Mouse (Mus musculus) adrenal gland, postnatal 14 days (tissue): ENCODE measurements around the gene Lrp1. TPM values are rescaled to one million over a fixed set of nuclear protein-coding genes. Genes with fewer than 3 reads are reported as not detected.

Experiments
- DNase-seq: peaks from one replicate; pipeline ENCODE4 v3.0.0; 2021; ENCODE audit warnings: mixed read lengths
- total RNA-seq: library from RNA; stranded (reverse); gene quantifications from 2 replicates; pipeline ENCODE4 v1.2.3, GENCODE M21; 2021

Lrp1 gene
- total RNA-seq, 1 experiment from 2014 or later: 201 TPM

DNA sequence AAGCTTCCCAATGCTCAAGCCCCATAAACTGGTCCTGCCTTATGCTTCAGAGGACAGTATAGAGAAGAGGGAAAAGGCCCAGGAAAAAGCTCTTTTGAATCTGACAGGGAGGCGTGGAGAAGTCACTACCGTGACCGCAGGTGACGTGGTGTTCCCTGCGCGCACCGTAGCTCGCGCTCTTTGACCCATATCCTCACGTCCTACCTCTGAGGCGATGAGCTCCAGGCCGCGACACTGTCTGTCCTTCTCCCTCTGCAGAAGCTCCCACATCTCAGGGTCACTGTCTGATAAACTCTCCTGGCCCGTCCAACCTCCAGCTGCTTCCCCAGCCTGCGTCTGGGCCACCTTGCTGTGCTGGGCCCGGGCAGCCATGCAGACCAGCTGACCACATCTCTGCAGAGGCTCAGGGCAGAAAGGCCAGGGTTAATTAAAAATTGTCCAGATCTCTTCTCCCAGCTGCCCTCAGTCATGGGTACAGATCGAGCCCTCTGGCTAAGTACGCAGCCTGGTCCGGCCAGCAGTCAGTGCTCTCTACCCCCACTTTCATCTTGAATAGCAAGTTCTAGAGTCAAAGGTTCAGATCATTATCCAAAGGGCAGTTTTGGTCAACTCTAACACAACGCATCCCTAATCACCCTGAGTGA lies 100.1 kb downstream of the Lrp1 start:
- no peak for DNase-seq

DNA sequence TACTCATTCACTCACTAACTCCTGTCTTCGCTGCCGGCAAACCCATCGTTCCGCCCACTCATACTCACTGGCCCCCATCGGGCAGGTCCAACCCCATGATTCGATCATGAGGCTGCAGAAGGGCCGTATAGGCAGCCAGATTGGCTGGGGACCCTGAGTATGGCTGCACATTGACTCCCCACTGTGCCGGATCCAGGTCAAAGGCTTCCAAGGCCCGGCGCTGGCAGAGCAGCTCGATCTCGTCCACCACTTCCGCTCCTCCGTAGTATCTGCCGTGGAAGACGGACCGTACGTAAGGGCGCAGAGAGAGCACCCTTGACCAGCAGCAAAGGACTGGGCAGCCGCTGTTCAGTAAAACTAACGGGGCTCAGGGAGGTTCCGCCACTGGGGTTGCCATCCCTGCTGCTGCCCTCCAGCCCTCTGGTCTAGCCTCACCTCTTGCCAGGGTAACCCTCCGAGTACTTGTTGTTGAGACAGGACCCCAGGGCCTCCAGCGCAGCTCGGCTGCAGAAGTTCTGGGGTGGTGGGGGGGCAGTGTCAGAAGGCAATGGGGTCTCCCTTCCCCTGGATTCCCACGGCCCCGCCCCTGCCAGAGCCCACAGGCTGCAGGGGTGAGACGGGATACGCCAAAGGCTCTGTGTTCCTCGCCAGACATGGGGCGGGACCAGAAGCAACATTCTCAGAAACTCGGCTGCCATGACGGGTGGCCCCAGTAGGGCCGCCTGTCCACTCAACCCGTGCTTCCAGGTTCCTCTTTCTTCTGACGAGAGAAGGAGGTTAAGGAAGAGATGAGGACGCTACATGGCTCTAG lies 100.8 kb downstream of the Lrp1 start:
- DNase-seq: no peak

DNA sequence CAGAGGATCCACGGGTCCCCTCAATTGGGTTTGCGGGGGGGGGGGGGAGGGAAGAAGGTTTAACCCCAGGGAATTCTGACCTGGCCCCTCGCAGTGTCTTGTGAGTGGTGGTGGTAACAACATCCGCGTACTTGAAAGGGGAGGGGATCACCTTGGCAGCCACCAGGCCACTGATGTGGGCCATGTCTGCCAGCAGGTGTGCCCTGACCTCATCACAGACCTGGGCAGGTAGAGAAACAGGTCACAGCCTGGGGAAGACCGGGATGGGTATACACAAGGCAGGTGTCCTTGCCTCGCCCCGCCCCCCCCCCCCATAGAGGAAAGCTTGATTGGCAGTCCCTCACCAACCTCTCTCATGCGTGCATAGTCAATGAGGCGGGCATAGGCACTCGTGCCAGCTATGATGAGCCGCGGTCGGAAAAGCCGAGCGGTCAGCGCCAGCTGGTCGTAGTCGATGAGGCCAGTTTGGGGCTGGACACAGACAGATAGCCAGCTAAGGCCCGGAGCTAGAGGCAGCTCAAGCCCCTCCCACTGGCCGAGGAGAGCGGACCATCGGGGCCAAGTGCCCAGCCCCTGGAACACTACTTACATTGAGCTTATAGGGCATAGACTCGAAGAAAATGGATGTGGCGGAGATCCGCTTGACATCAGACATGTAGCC lies 101.8 kb downstream of the Lrp1 start:
- DNase-seq: no peak

- DNase-seq: no peak
Observed at GRCm38 (mm10) chr10:127517941-127518340, 103.0 kb downstream of the Lrp1 start.

DNA sequence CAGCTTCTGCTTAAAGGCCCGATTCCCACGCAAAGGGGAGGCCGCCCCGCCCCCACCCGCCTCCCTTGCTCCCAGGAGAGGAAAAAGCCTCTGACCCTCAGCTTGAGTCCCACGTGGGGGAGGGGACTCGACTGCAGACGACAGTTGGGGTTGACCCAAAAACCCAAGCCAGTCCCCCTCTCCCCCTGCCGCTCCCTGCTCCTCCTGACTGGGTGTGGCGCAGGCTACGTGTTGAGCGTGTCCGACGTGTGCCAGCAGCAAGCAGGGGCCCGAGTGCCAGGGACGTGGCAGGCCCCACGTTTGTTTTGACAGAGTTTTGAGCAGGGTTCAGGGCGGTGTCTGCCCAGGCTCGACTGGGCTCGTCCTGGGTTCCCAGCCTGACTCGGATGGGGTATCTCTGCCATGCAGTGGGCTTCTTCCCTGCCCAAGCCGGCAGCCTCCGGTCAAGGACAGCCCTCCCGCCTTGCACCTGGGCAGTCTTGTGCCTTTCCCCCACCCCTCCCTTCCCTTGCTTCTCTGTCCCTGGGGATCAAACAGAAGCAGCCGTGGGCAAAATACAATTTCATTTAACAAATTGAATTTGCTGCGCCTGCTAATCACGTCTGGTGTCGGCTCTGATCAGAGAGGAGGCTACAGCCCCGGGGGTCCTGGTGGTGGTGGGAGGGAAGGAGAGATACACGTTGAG lies 104.2 kb downstream of the Lrp1 start:
- peak; percentile 58 for DNase-seq

- no peak for DNase-seq
Observed at GRCm38 (mm10) chr10:127515983-127516459, 104.9 kb downstream of the Lrp1 start.

- DNase-seq: peak; percentile 48
Observed at GRCm38 (mm10) chr10:127515271-127515982, 105.5 kb downstream of the Lrp1 start.

- DNase-seq: peak; percentile 51
Observed at GRCm38 (mm10) chr10:127514764-127515163, 106.2 kb downstream of the Lrp1 start, which contains the start of gene Ndufa4l2. Gene Ndufa4l2, plus strand, starts transcription at chr10:127514967.

GRCm38 (mm10) chr10:127514111-127514698 lies 106.7 kb downstream of the Lrp1 start:
- DNase-seq: no peak

DNA sequence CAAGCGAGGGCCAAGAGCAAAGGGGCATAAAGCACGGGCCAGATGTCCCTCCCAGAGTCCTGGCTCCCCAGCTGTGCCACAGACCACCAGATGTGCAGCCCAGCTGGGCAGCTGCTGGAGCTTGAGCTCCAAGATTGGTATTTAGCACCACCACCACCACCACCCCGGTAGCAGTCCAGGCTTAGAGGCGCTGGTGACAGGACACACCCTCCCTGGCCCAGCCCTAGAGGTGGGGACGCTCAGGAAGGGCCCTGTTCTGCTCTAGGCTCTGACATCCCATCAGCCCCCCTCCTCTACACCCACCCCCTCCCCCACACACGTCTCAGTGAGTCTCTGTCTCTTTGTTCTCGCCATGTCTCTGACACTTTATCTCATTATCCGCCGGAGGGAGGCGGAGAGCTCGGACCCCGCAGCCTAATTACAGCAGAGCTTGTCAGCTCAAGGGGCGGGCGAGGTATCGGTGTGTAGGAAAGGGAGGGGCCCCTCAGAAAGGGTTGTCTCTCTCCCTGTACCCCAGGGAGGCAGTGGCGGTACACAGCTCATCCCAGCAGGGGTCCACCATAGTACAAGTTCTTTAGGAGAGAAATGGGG lies 107.4 kb downstream of the Lrp1 start:
- no peak for DNase-seq

DNA sequence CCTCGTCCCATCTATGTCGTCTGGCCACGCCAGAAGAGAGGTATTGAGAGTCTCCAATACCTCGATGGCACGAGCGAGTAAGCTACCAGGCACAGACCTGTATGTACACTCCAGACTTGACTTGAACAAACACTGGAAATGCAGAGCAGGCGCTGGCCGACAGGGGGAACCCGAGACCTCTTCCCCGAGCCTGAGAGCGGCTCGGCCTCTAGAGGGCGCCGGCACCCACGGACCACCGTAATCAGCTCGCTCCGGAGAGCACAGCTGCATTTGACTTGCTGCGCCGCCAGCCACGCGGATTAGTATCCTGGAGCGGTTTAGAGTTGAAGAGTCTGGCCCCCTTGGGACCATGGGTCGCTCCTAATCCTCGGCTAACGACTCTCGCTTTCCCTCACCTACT lies 108.1 kb downstream of the Lrp1 start:
- DNase-seq: peak; percentile 95

DNA sequence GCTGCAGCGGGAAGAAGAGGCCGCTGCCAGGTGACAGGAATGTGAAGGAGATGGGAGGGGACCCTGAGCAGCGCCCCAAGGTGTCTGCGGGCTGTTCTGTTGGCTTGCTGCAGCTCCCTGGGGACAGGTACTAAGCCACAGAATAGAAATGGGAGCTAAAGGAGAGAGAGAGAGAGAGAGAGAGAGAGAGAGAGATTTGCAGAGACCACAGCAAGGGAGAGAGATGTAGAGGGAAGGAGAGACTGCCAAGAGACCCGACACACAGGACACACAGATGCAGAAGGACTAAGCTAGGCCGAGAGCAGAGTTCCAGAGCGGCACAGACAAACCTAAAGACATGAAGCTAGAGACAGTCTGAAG lies 108.7 kb downstream of the Lrp1 start:
- DNase-seq: no peak

DNA sequence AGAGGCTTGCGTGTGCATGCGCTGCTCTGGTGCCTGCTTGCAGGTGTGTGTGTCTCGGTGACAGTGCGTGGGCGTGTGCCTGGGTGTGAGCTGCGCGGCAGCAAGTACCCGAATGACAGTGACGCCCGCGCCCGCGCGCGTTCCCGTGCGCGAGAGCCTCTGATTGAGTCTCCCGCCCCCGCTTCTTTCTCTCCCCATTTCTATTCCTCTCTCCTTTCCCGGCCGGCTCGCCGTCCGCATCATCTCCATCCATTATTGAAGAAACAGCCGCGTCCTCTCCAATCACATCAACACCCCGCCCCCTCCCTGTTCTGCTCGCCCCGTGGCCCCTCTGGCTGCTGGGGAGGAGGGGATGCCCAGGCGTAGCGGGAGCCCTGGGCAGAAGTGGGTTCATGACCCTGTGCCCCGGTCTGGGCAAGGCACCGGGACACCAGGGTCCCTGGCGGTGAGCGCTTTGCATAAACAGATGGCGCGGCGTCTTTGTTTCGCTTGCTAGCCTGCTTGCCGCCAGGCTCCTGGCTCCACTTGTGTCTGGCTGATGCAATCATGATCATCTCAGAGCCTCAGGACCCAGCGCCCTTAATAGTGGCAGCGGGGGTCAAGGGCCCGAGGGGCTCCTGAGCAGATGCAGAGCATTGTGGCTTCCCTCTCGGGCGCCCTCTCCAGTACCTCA lies 109.2 kb downstream of the Lrp1 start:
- DNase-seq: peak; percentile 51

DNA sequence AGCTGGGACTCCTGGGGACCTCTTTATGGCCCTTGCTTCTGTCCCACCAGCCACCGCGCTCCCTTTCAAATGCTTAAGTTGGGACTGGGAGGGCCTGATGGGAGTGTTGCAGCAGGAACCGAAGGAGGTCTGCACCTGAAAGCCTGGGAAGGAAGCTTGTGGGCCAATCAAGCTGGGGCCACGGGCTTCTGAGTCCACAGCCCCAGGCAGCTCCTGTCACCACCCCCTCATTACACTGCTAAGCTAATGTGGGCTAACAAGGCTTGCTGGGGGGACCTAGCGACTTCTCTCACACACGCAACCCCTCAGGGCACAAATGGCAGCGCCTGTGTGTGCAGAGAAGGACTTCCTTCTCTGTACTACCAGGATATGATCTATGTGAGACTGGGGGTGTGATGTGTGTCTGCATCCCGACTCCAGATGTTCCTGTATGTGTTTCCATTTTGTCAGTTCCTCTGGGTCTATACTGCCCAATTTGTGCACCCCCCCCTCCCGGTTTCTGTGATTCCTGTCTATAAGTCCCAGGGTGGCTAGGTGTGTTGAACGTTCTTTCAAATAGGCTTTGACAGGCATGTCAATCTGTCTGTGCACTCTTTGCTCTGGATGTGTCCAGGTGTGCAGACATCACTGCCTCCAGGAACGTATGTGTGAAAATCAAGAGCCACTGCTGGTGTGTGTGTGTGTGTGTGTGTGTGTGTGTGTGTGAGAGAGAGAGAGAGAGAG lies 109.9 kb downstream of the Lrp1 start:
- DNase-seq: no peak

GRCm38 (mm10) chr10:127509837-127510701 lies 110.9 kb downstream of the Lrp1 start:
- no peak for DNase-seq

DNA sequence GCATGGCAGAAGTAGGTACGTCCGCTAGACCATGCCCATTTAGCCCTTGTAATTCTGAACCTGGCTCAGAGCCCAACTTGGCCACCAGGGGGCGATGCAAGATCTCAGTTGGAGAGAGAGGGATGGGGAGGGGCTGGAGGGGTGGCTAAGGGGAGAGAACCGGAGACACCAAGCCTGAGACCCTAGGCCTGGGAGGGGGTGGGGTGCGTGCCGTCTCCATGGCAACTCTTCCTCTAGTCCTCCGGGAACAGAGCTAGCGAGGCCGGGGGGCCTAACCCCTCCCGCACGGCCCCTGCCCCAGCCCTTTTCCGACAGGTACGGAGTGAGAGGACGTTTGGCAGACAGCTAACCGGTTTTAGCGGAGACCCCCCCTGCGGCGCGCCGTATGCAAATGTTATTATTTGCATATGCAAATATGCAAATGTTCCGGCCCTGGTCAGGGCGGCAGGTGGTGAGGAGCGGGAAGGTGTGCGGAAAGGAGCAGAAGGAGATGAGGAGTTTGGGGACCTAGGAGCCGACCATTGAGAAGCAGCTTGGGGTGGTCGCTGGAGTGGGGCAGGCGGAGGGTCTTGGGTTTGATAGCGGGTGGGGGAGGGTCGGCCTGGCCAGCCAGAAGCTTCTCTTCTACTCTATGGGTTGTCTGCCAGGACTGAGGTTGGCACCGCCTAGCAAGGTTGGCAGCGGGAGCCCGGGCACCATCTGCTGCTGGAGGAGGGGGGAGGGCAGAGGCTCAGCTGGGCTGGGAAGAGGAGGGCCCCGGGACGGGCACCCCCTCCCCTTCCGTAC lies 111.7 kb downstream of the Lrp1 start:
- peak; percentile 92 for DNase-seq

DNA sequence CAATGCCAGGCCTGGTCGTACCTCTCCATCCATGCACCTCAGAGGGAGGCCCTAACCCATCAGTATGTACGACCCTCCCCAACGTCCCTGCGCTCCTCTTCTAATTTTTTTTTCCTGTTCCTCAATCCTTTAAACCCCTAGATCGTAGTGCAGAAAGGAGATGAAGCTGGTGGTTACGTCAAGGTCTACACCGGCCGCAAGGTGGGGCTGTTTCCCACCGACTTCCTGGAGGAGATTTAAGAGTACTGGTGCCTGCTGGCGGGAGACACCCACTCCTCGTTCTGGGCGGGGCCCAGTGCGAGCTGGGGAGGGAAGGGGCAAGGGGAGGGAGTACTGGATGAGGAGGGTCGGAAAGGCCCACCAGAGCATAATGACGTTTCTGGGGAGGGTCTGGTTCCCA lies 112.7 kb downstream of the Lrp1 start:
- peak; percentile 86 for DNase-seq
